Mouse (Mus musculus): ENCODE data around the gene Cant1. TPM values are rescaled to one million over a fixed set of nuclear protein-coding genes. Genes with fewer than 3 reads are reported as not detected.

The Cant1 gene
- total and polyA plus RNA-seq, 3 experiments = 26.0 to 145 (median 34.4) TPM

GRCm38 (mm10) chr11:118430291-118430885 is 11.5 kb upstream of the Cant1 start:
- no peak overlapping the region for H3K9ac ChIP-seq (ENCODE audit: control insufficient read depth, low read depth, low read length, poor library complexity, severe bottlenecking)
- no peaks in the 10 kb centered on the region for H3K27me3 ChIP-seq (ENCODE audit: control insufficient read depth in 1 of 2, insufficient read depth in 2 of 2, low read length in 2 of 2)
- no peak overlapping the region for H3K27ac ChIP-seq (ENCODE audit: control insufficient read depth, low read depth, low read length)
- DNase-seq (ENCODE audit: low read depth, low spot score) = no peak
- H3K9me3 ChIP-seq (replicated peaks; ENCODE audit: insufficient read depth, low read length) = no peaks in the 10 kb centered on the region
- H3K36me3 ChIP-seq (ENCODE audit: control insufficient read depth in 1 of 2, insufficient read depth in 2 of 2, low read length in 2 of 2) = peaks cover 0 to 8% of the 10 kb centered on the region in 2 experiments; a peak in 2 of 4 replicates
- TF ChIP-seq ZMIZ1 (IDR thresholded peaks at IDR 0.05; ENCODE audit: low read depth, low read length) (no peak), MEF2A (IDR thresholded peaks at IDR 0.05; ENCODE audit: extremely low read depth, insufficient replicate concordance, low read depth, low read length, poor library complexity, severe bottlenecking) (no peak), ZC3H11A (IDR thresholded peaks at IDR 0.05; ENCODE audit: low read depth, low read length) (no peak), SIN3A (IDR thresholded peaks at IDR 0.05; ENCODE audit: low read length) (no peak), MAFK (IDR thresholded peaks at IDR 0.05; ENCODE audit: borderline replicate concordance, low read depth, low read length) (no peak), BHLHE40 (IDR thresholded peaks at IDR 0.05; ENCODE audit: borderline replicate concordance, low read depth, low read length) (no peak), E2F4 (IDR thresholded peaks at IDR 0.05; ENCODE audit: borderline replicate concordance, low read depth, low read length) (no peak), ZKSCAN1 (IDR thresholded peaks at IDR 0.05; ENCODE audit: low read depth, low read length) (no peak), ELF1 (IDR thresholded peaks at IDR 0.05; ENCODE audit: low read depth, low read length) (no peak), EP300 (IDR thresholded peaks at IDR 0.05; ENCODE audit: low read depth in 1 of 2, low read length in 2 of 2) (no peak), POLR2AphosphoS5 (IDR thresholded peaks at IDR 0.05; ENCODE audit: borderline replicate concordance, low read depth, low read length) (no peak), TCF12 (IDR thresholded peaks at IDR 0.05; ENCODE audit: low read depth, low read length) (no peak), MYB (IDR thresholded peaks at IDR 0.05; ENCODE audit: low read depth, low read length) (no peak), ZNF384 (IDR thresholded peaks at IDR 0.05; ENCODE audit: low read depth, low read length) (no peak), POLR2AphosphoS2 (IDR thresholded peaks at IDR 0.05; ENCODE audit: low read length) (no peak), POLR2A (IDR thresholded peaks at IDR 0.05; ENCODE audit: control insufficient read depth in 1 of 2, insufficient read depth in 1 of 2, low read depth in 1 of 2, low read length in 2 of 2, poor library complexity in 1 of 2) (no peak), USF1 (IDR thresholded peaks at IDR 0.05; ENCODE audit: low read depth, low read length) (no peak), MAZ (IDR thresholded peaks at IDR 0.05; ENCODE audit: low read depth, low read length) (no peak), MXI1 (IDR thresholded peaks at IDR 0.05; ENCODE audit: low read depth, low read length) (no peak)
- no peaks in the 10 kb centered on the region for H3K79me2 ChIP-seq (ENCODE audit: control insufficient read depth, insufficient read depth, low read length, poor library complexity)
- peaks cover 6 to 18% of the 10 kb centered on the region in 2 experiments for H3K4me1 ChIP-seq (ENCODE audit: control insufficient read depth in 1 of 2, insufficient read depth in 2 of 2, low read length in 2 of 2)
- H3K4me3 ChIP-seq (ENCODE audit: control insufficient read depth in 1 of 2, insufficient read depth in 1 of 2, low read depth in 2 of 2, low read length in 2 of 2) = no peak overlapping the region

Measured in MEL (cell line).